Mouse (Mus musculus) B cell, adult 2 months (primary cell): ENCODE measurements around the gene B9d1.

Experiments used
- DNase-seq, 2 experiments: peaks; one replicate each; pipeline ENCODE4 v3.0.0; 2022

B9d1 gene

DNA sequence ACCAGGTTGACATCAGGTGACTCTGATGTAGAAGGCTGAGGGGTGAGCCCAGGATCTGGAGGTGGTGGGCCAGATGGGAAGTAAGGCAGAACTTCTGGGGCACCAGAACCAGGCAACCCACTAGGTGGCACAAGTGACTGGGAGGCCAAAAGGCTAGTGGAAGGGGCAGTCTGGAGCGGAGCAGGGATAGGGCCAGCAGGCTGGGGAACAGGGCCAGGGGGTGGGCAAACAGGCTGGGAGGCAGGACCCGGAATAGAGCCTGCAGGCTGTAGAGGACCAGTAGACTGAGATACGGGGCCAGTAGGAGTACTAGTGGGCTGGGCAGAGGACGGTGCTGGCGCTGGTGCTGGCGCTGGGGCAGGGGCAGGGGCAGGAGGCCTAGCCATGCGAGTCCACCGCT is 15.1 kb upstream of the B9d1 start:
- DNase-seq: no peak

- DNase-seq: no peak
Observed at GRCm38 (mm10) chr11:61490944-61491520, 13.9 kb upstream of the B9d1 start.

GRCm38 (mm10) chr11:61492749-61493401 is 12.1 kb upstream of the B9d1 start:
- no peak for DNase-seq

DNA sequence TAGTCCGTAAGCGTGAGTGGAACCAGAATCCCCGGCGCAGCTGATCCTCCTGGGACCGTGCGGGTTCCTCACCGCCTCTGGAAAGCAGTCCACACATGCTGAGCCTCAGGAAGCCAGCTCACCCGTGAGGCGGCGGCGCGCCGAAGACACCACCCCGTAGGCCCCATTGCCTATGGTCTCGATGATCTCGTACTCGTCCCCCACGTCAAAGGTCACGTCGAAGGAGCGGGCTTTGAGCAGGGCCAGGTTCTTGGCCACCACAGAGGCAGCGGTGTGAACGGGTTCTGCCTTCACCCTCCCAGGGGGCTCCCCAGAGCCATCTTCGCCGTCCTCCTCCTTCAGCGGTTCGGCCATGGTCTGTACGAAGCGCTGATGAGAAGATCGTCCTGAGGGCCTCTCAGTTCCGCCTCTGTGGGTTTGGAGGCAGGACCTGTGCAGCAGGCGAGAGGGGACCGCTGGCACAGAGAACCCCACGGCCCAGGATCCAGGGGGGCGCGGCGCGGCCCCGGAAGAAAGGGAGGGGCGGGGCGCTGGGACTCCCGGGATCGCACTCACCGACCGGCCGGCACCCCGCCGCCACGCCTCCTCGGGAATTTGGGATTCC is 11.3 kb upstream of the B9d1 start:
- DNase-seq: no peak

GRCm38 (mm10) chr11:61494129-61494997 is 10.6 kb upstream of the B9d1 start, which contains the start of gene Mapk7:
Gene Mapk7 (minus strand): TSS chr11:61494406.
- DNase-seq: peak; percentile 96

DNA sequence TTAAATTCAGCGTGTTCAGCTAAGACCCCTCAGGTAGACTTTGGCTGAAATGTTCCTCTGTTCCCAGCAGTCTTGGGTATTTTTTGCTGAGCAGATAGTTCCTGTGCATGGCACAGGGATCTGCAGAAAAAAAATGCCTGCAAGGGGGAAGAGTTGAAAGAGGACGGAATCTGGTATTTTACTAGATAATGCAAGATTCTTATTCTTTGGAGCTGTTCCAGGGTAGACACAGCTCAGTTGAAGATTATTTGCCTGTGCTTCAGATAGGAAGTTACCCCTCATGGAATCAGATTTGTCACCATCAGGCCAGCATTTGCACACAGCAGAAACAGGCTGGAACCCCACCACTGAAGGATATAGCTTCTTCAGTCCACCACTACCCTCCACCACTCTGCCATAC is 9.4 kb upstream of the B9d1 start:
- no peak for DNase-seq

GRCm38 (mm10) chr11:61497490-61497889 is 7.5 kb upstream of the B9d1 start:
- no peak for DNase-seq

DNA sequence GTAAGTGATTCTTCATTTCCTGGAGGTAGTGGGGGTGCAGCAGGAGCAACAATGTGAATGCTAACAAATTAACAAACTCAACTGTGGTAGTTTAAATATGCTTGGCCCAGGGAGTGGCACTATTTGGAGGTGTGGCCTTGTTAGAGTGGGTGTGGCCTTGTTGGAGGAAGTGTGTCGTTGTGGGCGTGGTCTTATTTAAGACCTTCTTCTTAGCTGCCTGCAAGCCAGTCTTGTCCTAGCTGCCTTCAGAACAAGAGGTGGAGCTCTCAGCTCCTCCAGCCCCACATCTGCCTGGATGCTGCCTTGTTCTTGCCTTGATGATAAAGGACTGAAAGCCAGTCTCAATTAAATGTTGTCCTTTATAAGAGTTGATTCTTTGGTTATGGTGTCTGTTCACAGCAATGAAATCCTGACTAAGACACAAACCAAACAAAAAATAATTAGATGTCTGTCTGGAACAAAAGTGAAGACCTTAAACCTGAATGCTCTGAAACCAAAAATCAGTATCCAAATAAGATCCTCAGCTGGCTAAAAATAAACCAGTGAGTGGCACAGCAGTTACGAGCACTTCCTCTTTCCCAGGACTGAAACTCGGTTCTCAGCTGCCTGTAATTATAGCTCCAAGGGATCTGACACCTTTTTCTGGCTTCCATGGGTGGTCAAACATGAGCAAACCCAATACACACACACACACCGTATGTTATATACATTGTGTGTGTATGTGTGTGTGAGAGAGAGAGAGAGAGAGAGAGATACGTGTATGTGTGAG is 6.0 kb upstream of the B9d1 start:
- DNase-seq: peak; percentile 56 to 63

- DNase-seq: no peak
Observed at GRCm38 (mm10) chr11:61503933-61504332, 1.0 kb upstream of the B9d1 start.

- DNase-seq: peak; percentile 34 to 40
Observed at GRCm38 (mm10) chr11:61514953-61515352, 10.0 kb downstream of the B9d1 start.

DNA sequence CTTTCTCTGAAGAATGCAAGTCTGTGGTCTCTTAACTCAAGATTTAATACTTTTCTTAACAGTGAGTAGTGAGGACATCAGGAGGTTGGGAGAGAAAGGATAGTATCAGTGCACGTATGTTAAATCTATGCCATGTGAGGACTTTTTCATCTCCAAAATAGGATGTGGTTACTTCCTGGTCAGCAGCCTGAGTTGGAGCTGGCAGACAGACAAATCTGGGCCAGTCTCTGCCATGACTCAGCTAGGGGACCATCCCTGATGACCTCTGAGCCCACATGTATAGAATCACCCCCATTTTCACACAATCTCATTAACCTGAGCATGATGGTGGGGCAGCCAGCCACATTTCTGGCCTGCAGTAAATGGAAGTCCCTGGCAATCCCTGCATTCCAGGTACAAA is 13.0 kb downstream of the B9d1 start:
- no peak for DNase-seq

- no peak for DNase-seq
Observed at GRCm38 (mm10) chr11:61518871-61519270, 13.9 kb downstream of the B9d1 start.

DNA sequence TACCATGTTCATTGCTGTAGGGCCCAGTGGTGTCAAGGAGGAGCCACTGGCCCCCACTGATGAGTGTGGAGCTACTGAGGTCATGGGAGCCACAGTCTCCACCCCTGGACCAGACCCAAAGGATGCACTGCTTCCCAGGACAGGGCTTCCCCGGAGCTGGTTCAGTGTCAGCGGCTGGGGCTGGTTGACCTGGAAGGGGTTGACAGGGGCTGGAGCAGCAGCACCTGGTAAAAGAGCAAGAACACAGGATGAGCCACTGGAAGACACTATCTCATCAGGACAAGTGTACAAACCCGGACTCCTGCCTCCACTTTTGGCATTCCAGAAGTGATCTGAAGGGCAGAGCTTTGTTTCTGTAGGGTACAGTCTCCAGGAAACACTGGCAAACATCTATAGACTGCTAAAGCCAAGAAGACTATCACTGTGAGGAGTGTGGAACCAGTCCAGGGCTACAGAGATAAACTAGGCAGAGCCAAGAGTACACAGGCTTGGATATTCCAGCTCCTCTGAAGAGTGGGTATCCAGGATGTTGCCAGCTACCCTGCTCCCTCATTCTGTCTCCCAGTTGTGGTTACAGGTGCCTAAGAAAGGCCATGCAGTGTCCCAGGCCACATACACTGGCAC is 14.7 kb downstream of the B9d1 start:
- DNase-seq: no peak

DNA sequence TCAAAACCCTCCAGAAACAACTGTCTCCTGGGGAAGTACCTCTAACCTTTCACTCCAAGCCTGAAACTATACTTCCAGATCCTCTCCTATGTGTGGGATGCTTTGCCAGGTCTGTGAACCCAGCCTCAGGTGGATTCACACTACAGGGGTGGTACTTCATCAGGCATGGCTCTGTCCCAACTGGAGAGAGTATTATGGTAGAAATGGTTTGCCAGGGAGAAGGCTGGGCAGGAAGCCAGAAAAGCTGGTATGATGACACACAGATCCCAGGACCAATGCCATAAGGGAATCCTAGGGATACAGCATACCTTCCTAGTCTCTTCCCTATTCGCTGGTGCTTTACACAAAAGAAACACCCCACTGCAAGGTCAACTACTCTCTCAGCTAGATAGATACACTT is 21.9 kb downstream of the B9d1 start:
- no peak for DNase-seq

GRCm38 (mm10) chr11:61529268-61529713 is 24.3 kb downstream of the B9d1 start:
- no peak for DNase-seq

DNA sequence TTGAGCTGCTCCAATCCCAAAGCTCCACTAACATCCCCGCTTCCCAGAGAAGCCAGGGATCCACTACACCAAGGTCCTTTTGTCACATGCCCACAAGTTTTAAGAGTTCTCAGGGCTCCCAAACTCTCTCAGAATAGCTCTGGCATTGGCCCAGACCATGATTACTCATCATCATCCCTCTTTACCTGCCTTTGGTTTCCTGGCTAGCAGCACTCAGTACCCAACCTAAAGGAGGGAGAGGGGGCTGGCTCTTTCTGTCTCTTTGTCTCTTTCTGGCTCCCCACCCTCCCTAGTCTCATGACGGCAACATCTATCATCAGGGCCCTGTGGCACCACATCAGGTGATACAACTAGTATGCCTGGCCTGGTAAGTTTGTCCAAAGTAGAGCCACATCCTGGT is 27.9 kb downstream of the B9d1 start:
- DNase-seq: no peak

DNA sequence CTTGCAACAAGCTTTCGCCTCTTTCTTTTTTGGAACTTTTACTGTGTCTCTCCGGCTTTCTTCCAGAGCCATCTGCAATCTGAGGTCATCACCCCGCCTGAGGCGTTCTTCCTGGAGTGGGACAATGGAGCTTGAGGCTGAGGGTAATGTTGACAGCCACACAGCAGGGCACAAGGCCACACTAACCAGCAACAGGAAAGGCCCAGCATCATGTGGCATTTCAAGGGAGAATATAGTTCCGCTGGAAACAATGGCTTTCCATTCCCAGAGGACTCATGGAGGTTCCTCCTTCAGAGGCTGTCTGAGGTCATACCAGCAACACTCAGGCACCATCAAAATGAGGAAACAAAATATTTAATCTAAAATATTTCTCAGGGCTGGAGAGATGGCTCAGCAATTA is 28.6 kb downstream of the B9d1 start:
- DNase-seq: no peak

DNA sequence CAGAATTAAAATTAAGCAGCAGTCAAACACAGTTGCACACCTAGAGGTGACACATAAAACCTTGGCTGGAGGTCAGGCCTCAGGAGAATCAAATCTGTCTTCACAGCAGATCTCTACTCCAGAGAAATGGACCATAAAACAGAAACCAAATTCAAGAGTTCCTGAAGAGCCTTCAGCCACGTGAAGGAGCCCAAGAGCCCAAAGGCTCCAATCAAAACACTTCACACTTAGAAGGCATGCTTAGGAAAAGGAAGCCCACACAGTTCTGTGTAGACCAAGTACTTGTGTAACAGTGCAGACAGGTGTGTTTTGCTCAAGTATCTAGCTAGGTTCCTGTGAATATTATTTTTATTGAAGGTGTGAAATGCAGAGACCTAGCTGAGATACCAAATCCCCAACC is 30.6 kb downstream of the B9d1 start:
- no peak for DNase-seq

- DNase-seq: no peak
Observed at GRCm38 (mm10) chr11:61536952-61537351, 32.0 kb downstream of the B9d1 start.

GRCm38 (mm10) chr11:61537362-61537761 is 32.4 kb downstream of the B9d1 start:
- no peak for DNase-seq

DNA sequence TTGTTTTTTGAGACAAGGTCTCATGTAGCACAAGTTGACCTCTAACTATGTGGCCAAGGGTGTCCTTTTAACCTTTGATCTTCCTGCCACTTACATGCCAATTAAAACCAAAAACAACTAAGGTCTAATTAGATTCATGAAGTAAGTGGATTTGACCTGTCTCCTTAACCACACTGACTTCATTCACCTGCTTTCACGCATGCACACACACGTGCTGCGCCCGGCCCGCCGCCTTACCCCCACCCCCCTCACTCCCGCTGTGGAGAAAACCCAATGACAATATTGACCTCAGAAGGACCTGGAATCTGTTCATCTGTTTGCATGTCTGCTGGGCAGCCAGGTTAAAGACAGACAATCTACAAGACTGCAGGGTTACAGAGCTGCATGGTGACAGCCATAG is 35.7 kb downstream of the B9d1 start:
- no peak for DNase-seq

DNA sequence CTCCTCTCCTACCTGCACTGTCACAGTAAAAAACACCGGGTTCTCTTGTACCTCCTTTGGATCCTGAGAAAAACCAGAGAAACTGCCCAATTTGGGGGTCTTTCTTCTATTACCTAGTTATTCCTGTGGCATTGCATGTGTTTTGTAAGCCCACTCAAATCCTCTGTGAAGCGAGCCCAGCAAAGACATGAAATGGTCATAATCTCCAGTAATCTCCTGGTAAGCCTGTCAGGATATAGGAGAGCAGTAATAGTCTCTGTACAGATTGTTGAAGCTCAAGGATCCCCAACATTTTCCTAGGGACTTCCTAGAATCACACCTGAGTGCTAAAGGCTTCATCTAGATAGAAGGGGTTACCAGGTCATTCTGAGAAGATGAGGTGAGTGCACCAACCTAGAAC is 36.2 kb downstream of the B9d1 start:
- no peak for DNase-seq
